Mouse (Mus musculus): ENCODE results near the gene Plcb4. TPM values are rescaled to one million over a fixed set of nuclear protein-coding genes. Genes with fewer than 3 reads are reported as not detected.
A peak's percentile ranks its signal among the peaks of the same experiment; 100 is the strongest.

Plcb4 gene
- polyA plus RNA-seq, 1 experiment from 2014 or later, result 14.5 TPM

DNA sequence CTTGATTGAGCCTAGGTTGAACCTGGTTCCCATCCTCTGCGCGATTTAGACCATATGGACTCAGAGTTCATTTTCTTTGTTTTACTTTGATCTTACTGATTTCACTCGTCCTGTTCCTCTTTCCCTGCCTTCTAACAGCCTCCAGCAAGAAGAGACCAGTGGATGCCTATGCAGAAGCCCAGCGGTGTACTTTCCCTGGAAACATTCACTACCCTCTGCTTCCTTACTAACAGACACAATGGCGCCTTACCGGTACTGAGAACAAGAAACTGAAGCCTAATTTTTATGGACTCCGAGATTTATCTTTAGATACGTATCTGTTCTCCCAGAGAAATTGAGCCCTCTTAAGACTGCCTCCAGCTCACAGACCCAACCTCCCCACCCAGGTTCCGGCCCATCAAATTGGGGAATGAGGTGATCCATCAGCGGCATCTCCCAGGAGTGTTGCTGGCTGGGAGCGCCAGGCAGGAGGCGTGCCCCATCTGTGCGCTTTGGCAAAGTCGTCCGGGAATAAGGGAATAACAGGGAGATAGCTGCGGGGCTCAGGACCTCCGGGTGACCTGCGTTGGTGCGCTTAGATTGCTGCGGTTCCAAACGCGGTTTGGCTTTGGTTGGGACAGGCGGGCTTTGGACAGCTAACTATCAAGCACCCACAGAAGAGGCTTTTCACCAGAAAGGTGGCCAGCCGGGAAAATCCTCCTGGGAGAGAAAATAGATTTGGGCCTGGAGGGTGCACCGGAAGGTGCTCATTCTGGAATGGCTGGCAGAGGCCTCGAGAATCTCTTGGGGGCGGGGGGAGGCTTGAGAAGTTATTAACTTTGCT lies 392.2 kb downstream of the Plcb4 start:
- 20% methylated on average over 27 of the region's 27 CpGs for WGBS
- Histone ChIP-seq H3K9ac (ENCODE audit: low read length) (peak overlapping the region; percentile 21; the same call in 1 of the 2 replicates), H3K4me3 (ENCODE audit: low read depth, low read length) (peak overlapping the region; percentile 13), H3K4me1 (ENCODE audit: control insufficient read depth, insufficient read depth, low read length) (peaks cover 3% of the 10 kb centered on the region; the same call in 1 of the 2 replicates), H3K9me3 (ENCODE audit: control insufficient read depth, low read length) (no peaks in the 10 kb centered on the region), H3K27me3 (ENCODE audit: control insufficient read depth, insufficient read depth, low read length) (no peaks in the 10 kb centered on the region), H3K4me2 (peak overlapping the region; percentile 46), H3K27ac (ENCODE audit: low read depth, low read length) (no peak overlapping the region), H3K36me3 (ENCODE audit: control insufficient read depth, insufficient read depth, low read length) (no peaks in the 10 kb centered on the region)
- ATAC-seq (ENCODE audit: low FRiP score) (peak; percentile 49), DNase-seq (ENCODE audit: low spot score, missing footprints) (peak; percentile 90)

DNA sequence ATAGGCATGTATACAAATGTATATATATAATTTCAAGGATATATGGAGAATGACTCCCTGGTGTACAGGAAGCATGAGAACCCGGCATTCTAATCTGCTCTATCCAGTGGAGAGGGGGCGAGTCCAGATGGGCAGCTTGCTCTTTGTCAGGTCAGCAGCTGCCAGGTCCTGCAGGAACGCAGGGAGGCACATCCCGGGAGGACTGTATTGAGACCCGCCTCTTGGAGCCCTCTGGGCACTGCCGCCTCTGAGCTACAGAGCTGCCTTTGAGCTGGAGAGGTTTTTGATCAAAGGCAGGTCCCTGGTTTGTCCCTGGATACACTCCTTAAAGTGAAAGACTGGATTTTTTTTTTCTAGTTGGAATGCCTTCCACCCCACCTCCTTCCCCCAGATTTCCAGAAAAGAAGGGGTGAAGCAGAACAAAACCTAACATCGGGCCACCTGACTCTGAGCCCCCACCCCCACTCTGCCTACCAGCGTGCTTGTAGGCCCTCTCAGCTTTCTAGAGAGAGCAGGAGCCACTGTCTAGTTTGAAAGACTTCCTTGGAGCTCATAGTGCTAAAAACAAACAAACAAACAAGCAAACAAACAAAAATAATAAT lies 393.0 kb downstream of the Plcb4 start, which contains the start of gene Lamp5:
TSS of gene Lamp5 (plus strand) at position 552 of the 602 bp plus-strand sequence.
- Histone ChIP-seq H3K9ac (ENCODE audit: low read length) (peak within 1 kb of the TSS; percentile 21; the same call in 1 of the 2 replicates), H3K27ac (ENCODE audit: low read depth, low read length) (no peak within 1 kb of the TSS), H3K4me3 (ENCODE audit: low read depth, low read length) (peak within 1 kb of the TSS; percentile 13), H3K4me1 (ENCODE audit: control insufficient read depth, insufficient read depth, low read length) (peaks cover 3% of the 10 kb centered on the region; the same call in 1 of the 2 replicates), H3K36me3 (ENCODE audit: control insufficient read depth, insufficient read depth, low read length) (no peaks in the 10 kb centered on the region), H3K9me3 (ENCODE audit: control insufficient read depth, low read length) (no peaks in the 10 kb centered on the region), H3K4me2 (peak within 1 kb of the TSS; percentile 46), H3K27me3 (ENCODE audit: control insufficient read depth, insufficient read depth, low read length) (no peaks in the 10 kb centered on the region)
- WGBS, result 1% methylated on average over 8 of the region's 8 CpGs
- ATAC-seq (ENCODE audit: low FRiP score) (peak; percentile 82), DNase-seq (ENCODE audit: low spot score, missing footprints) (peak; percentile 89)

DNA sequence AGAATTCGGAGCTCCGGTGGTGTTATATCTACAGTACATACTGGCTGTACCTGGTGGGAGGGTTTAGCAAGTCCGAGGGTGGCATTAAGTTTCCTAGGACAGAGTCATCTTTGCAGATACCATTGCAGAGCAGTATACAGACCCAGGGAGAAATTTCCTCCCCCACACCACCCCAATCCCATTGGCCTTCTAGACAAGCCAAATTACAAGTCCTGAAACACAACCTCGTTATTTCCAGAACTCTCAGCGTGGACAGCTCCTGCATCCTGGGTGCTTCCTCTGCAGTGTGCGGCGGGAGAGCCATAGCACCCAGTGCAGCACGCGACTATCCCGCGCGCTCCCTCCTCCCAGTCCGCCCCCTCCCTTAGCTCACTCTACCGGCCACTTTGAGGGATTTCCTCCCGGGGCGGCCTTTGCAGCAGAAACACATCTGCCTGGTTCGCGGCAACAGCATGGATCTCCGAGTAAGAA lies 399.1 kb downstream of the Plcb4 start:
- Histone ChIP-seq H3K9me3 (ENCODE audit: control insufficient read depth, low read length) (no peaks in the 10 kb centered on the region), H3K9ac (ENCODE audit: low read length) (0 out of 2 replicates have a peak overlapping the region, but pooled peaks have one; percentile 12), H3K27me3 (ENCODE audit: control insufficient read depth, insufficient read depth, low read length) (peaks cover 37% of the 10 kb centered on the region), H3K27ac (ENCODE audit: low read depth, low read length) (no peak overlapping the region), H3K4me1 (ENCODE audit: control insufficient read depth, insufficient read depth, low read length) (peaks cover 11% of the 10 kb centered on the region), H3K36me3 (ENCODE audit: control insufficient read depth, insufficient read depth, low read length) (no peaks in the 10 kb centered on the region), H3K4me2 (peak overlapping the region; percentile 53), H3K4me3 (ENCODE audit: low read depth, low read length) (peak overlapping the region; percentile 28)
- ATAC-seq (ENCODE audit: low FRiP score) (peak; percentile 72), DNase-seq (ENCODE audit: low spot score, missing footprints) (peak; percentile 91)
- WGBS, result 5% methylated on average over 19 of the region's 19 CpGs

DNA sequence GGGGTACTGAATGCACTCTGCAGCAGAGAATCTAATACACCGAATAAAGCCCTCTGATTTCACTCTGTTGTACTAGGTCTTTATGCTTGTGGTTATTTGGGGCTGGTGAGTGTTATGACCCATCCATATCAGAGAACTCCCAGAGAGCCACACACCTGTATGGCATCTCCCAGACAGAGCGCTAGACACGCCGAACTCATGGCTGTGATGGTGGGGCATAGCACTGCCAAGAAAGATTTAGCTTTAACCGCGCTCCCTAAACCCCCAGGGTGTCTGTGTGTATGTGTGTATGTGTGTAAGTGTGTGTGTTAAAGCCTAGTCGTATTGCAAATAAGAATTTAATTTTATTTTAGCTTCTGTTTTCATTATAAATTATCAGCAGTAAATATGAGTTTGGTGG lies 399.6 kb downstream of the Plcb4 start:
- Histone ChIP-seq H3K9me3 (ENCODE audit: control insufficient read depth, low read length) (no peaks in the 10 kb centered on the region), H3K4me1 (ENCODE audit: control insufficient read depth, insufficient read depth, low read length) (peaks cover 11% of the 10 kb centered on the region), H3K36me3 (ENCODE audit: control insufficient read depth, insufficient read depth, low read length) (no peaks in the 10 kb centered on the region), H3K4me3 (ENCODE audit: low read depth, low read length) (peak overlapping the region; percentile 28), H3K9ac (ENCODE audit: low read length) (0 out of 2 replicates have a peak overlapping the region, but pooled peaks have one; percentile 12), H3K27ac (ENCODE audit: low read depth, low read length) (no peak overlapping the region), H3K4me2 (peak overlapping the region; percentile 53), H3K27me3 (ENCODE audit: control insufficient read depth, insufficient read depth, low read length) (peaks cover 37% of the 10 kb centered on the region)
- DNase-seq (ENCODE audit: low spot score, missing footprints) (peak; percentile 87), ATAC-seq (ENCODE audit: low FRiP score) (peak; percentile 57; the same call in 1 of the 2 replicates)
- WGBS, result 3% methylated on average over 7 of the region's 7 CpGs

DNA sequence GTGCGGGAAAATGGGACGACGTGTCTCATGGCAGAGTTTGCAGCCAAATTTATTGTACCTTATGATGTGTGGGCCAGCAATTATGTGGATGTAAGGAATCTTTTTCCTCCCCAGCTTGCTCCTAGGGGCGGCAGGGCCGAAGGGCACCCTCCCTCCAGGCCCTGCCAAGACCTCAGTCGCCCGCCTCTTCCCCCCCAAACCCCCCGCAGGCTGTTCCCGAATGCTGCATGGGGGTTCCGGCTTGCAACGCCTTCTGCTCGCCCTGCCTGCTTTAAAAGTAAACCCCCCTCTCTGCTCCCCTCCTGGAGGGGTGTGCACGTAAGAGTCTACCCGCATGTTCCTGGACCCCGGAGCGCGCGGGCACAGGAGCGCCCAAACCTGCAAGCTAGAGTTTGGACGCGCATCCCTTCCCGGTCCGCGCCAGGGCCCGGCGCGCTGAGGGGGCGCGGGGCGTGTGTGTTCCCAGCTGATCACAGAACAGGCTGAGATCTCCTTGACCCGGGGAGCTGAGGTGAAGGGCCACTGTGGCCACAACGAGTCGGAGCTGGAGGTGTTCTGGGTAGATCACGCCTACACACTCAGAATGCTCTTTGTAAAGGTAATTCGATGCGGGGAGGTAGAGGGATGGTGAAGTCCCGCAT lies 400.3 kb downstream of the Plcb4 start:
- 0 out of 2 replicates have a peak overlapping the region, but pooled peaks have one; percentile 24 for H3K9ac ChIP-seq (ENCODE audit: low read length)
- peak; percentile 91 for DNase-seq (ENCODE audit: low spot score, missing footprints)
- H3K4me2 ChIP-seq, result peak overlapping the region; percentile 53
- H3K27me3 ChIP-seq (ENCODE audit: control insufficient read depth, insufficient read depth, low read length), result peaks cover 37% of the 10 kb centered on the region
- H3K9me3 ChIP-seq (ENCODE audit: control insufficient read depth, low read length), result no peaks in the 10 kb centered on the region
- ATAC-seq (ENCODE audit: low FRiP score), result peak; percentile 39; the same call in 1 of the 2 replicates
- H3K4me1 ChIP-seq (ENCODE audit: control insufficient read depth, insufficient read depth, low read length), result peaks cover 11% of the 10 kb centered on the region
- no peak overlapping the region for H3K27ac ChIP-seq (ENCODE audit: low read depth, low read length)
- WGBS, result under 1% methylated on average over 37 of the region's 37 CpGs
- peak overlapping the region; percentile 28 for H3K4me3 ChIP-seq (ENCODE audit: low read depth, low read length)
- no peaks in the 10 kb centered on the region for H3K36me3 ChIP-seq (ENCODE audit: control insufficient read depth, insufficient read depth, low read length)

Measured in midbrain, embryonic 11.5 days (tissue).